Mouse (Mus musculus) limb, embryonic 11.5 days (tissue): Measurements from ENCODE around the gene Bicdl2. TPM values are rescaled to one million over a fixed set of nuclear protein-coding genes. Genes with fewer than 3 reads are reported as not detected.
A peak's percentile ranks its signal among the peaks of the same experiment; 100 is the strongest.

Experiments used
- ATAC-seq: fragments of 200-750 bp; cut with Nextera tagmentation; 2 replicates; pipeline ENCODE4 v1.8.0; 2017; ENCODE audit warnings: low read depth; ENCODE audit not compliant: insufficient number of reproducible peaks, low FRiP score, low TSS enrichment
- DNase-seq: peaks from one replicate; pipeline ENCODE4 v3.0.0-alpha.2; 2015; ENCODE audit warnings: low spot score
- H3K27ac ChIP-seq: fragments of 300-500 bp; sonication (generic); replicated peaks from 2 replicates; pipeline ENCODE4 v1.5.1; 2014; ENCODE audit warnings: low read depth, mild to moderate bottlenecking, low read length
- H3K27me3 ChIP-seq: fragments of 300-500 bp; sonication (generic); 2 replicates; pipeline ENCODE4 v1.6.1; 2014; ENCODE audit warnings: mild to moderate bottlenecking, low read length, mixed read lengths; ENCODE audit not compliant: control insufficient read depth, insufficient read depth
- H3K36me3 ChIP-seq: fragments of 300-500 bp; sonication (generic); 2 replicates; pipeline ENCODE4 v1.6.1; 2014; ENCODE audit warnings: mild to moderate bottlenecking, low read length, moderate library complexity, mixed read lengths; ENCODE audit not compliant: control insufficient read depth, insufficient read depth
- H3K4me1 ChIP-seq: fragments of 300-500 bp; sonication (generic); 2 replicates; pipeline ENCODE4 v1.6.1; 2014; ENCODE audit warnings: low read length, mixed read lengths; ENCODE audit not compliant: control insufficient read depth, insufficient read depth
- H3K4me2 ChIP-seq: fragments of 300-500 bp; sonication (generic); 2 replicates; pipeline ENCODE4 v1.6.1; 2014; ENCODE audit warnings: low read depth, mild to moderate bottlenecking, moderate library complexity; ENCODE audit not compliant: severe bottlenecking
- H3K4me3 ChIP-seq: fragments of 300-500 bp; sonication (generic); 2 replicates; pipeline ENCODE4 v1.5.1; 2014; ENCODE audit warnings: low read depth, low read length
- H3K9ac ChIP-seq: fragments of 300-500 bp; sonication (generic); 2 replicates; pipeline ENCODE4 v1.6.1; 2014; ENCODE audit warnings: mild to moderate bottlenecking, low read length
- H3K9me3 ChIP-seq: fragments of 300-500 bp; sonication (generic); 2 replicates; pipeline ENCODE4 v1.6.1; 2016; ENCODE audit warnings: low read length; ENCODE audit not compliant: control insufficient read depth
- WGBS: fragments of 180-500 bp; shearing (Covaris S2); extraction: QIAGEN DNeasy Blood & Tissue Kit; methylation state at CpG from one replicate; pipeline ENCODE4 v1.1.7; 2014; 5-methylcytosine and 5-hydroxymethylcytosine counted together
- polyA plus RNA-seq: library from polyadenylated mRNA; unstranded; fragments of >200 nt; fragmentation: Nextera tagmentation; extraction: Ambion mirVana; gene quantifications from 2 replicates; pipeline ENCODE4 v1.2.1, GENCODE M21; 2014

The Bicdl2 gene
- polyA plus RNA-seq, 1 experiment from 2014 or later: 1.3 TPM

GRCm38 (mm10) chr17:23670516-23671074 lies 10.3 kb downstream of the Bicdl2 start:
- Histone ChIP-seq H3K4me1 (peaks cover 7% of the 10 kb centered on the region), H3K9ac (no peak overlapping the region), H3K36me3 (peaks cover 10% of the 10 kb centered on the region), H3K27me3 (peaks cover 4% of the 10 kb centered on the region), H3K4me3 (no peak overlapping the region), H3K4me2 (no peak overlapping the region), H3K27ac (no peak overlapping the region), H3K9me3 (no peaks in the 10 kb centered on the region)
- WGBS: 84% methylated on average over 7 of the region's 7 CpGs
- no peak for ATAC-seq
- no peak for DNase-seq

GRCm38 (mm10) chr17:23671519-23671918 lies 11.2 kb downstream of the Bicdl2 start:
- ATAC-seq: no peak
- Histone ChIP-seq H3K9ac (no peak overlapping the region), H3K4me1 (peaks cover 15% of the 10 kb centered on the region), H3K4me3 (no peak overlapping the region), H3K36me3 (peaks cover 10% of the 10 kb centered on the region), H3K27me3 (peaks cover 11% of the 10 kb centered on the region), H3K27ac (no peak overlapping the region), H3K9me3 (no peaks in the 10 kb centered on the region), H3K4me2 (no peak overlapping the region)
- DNase-seq: no peak
- 99% methylated on average over 3 of the region's 3 CpGs for WGBS

GRCm38 (mm10) chr17:23672761-23673160 lies 12.5 kb downstream of the Bicdl2 start:
- H3K9ac ChIP-seq: no peak overlapping the region
- DNase-seq (no peak), ATAC-seq (no peak)
- H3K4me1 ChIP-seq: peaks cover 23% of the 10 kb centered on the region
- peaks cover 6% of the 10 kb centered on the region for H3K36me3 ChIP-seq
- H3K27me3 ChIP-seq: peaks cover 15% of the 10 kb centered on the region
- no peaks in the 10 kb centered on the region for H3K9me3 ChIP-seq
- peak overlapping the region; percentile 76 for H3K4me2 ChIP-seq
- no peak overlapping the region for H3K4me3 ChIP-seq
- 71% methylated on average over 3 of the region's 3 CpGs for WGBS
- no peak overlapping the region for H3K27ac ChIP-seq

- Histone ChIP-seq H3K27me3 (peaks cover 18% of the 10 kb centered on the region), H3K9me3 (no peaks in the 10 kb centered on the region), H3K36me3 (peaks cover 6% of the 10 kb centered on the region), H3K4me1 (peaks cover 23% of the 10 kb centered on the region), H3K4me2 (peak within 1 kb of the TSS; percentile 76), H3K27ac (no peak within 1 kb of the TSS; the same call in 1 of the 2 replicates), H3K9ac (peak within 1 kb of the TSS; percentile 61), H3K4me3 (peak within 1 kb of the TSS; percentile 55)
- peak; percentile 94 for DNase-seq
- ATAC-seq: peak; percentile 91
- under 1% methylated on average over 45 of the region's 45 CpGs for WGBS
These were observed 13.2 kb downstream of the Bicdl2 start, which contains the start of the genes Hcfc1r1 and Thoc6 for GRCm38 (mm10) chr17:23673424-23674073. Gene Hcfc1r1, plus strand, starts transcription at chr17:23673596. Gene Thoc6, minus strand, starts transcription at chr17:23673882.

GRCm38 (mm10) chr17:23674271-23674952 lies 14.1 kb downstream of the Bicdl2 start:
- peak overlapping the region; percentile 41; the same call in 1 of the 2 replicates for H3K9ac ChIP-seq
- ATAC-seq: no peak
- H3K4me2 ChIP-seq: peak overlapping the region; percentile 76
- WGBS: 35% methylated on average over 9 of the region's 9 CpGs
- peaks cover 27% of the 10 kb centered on the region for H3K4me1 ChIP-seq
- no peaks in the 10 kb centered on the region for H3K9me3 ChIP-seq
- peak overlapping the region; percentile 55 for H3K4me3 ChIP-seq
- H3K27me3 ChIP-seq: peaks cover 26% of the 10 kb centered on the region
- DNase-seq: no peak
- H3K27ac ChIP-seq: no peak overlapping the region
- peaks cover 3% of the 10 kb centered on the region; the same call in 1 of the 2 replicates for H3K36me3 ChIP-seq

GRCm38 (mm10) chr17:23675127-23675526 lies 14.8 kb downstream of the Bicdl2 start:
- Histone ChIP-seq H3K4me2 (0 out of 2 replicates have a peak overlapping the region, but pooled peaks have one; percentile 70), H3K4me3 (no peak overlapping the region), H3K27me3 (peaks cover 34% of the 10 kb centered on the region), H3K4me1 (peaks cover 29% of the 10 kb centered on the region), H3K9ac (no peak overlapping the region), H3K36me3 (peaks cover under 1% of the 10 kb centered on the region; the same call in 1 of the 2 replicates), H3K27ac (no peak overlapping the region), H3K9me3 (no peaks in the 10 kb centered on the region)
- no peak for DNase-seq
- ATAC-seq: no peak
- WGBS: 26% methylated on average over 5 of the region's 5 CpGs

GRCm38 (mm10) chr17:23675564-23676281 lies 15.4 kb downstream of the Bicdl2 start:
- H3K4me2 ChIP-seq: peak overlapping the region; percentile 70
- H3K27me3 ChIP-seq: peaks cover 39% of the 10 kb centered on the region
- peak overlapping the region; percentile 39; the same call in 1 of the 2 replicates for H3K4me3 ChIP-seq
- H3K36me3 ChIP-seq: no peaks in the 10 kb centered on the region
- H3K9ac ChIP-seq: no peak overlapping the region
- 10% methylated on average over 15 of the region's 15 CpGs for WGBS
- H3K27ac ChIP-seq: no peak overlapping the region
- peak; percentile 55 for DNase-seq
- H3K4me1 ChIP-seq: peaks cover 29% of the 10 kb centered on the region
- no peak for ATAC-seq
- no peaks in the 10 kb centered on the region for H3K9me3 ChIP-seq
